Mouse (Mus musculus): ENCODE measurements around the gene Usp8. TPM values are rescaled to one million over a fixed set of nuclear protein-coding genes. Genes with fewer than 3 reads are reported as not detected.
A peak's percentile ranks its signal among the peaks of the same experiment; 100 is the strongest.

The Usp8 gene
- total RNA-seq, 2 experiments from 2014 or later, result 50.9 to 53.3 TPM

DNA sequence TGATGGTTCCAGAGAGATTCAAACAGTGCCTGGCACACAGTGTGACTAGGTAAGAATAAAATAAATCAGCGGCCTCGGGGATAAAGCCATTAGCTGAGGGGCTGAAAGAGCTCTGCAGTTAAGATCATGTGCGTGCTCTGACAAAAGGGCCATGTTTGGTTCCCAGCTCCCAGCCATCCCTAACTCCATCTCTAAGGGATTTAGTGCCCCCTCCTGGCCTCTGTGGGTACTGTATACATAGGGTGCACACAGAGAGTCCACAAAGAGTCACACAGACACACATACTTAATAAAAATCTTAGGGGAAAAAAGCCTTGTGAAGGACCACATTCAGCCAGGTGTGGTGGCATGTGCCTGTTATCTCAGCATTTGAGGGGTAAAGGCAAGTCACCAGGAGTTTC is 60.5 kb downstream of the Usp8 start:
- Histone ChIP-seq H3K27ac (no peak overlapping the region), H3K4me3 (no peak overlapping the region)
- DNase-seq (ENCODE audit: low spot score in 2 of 2), result no peak
- TF ChIP-seq CTCF (conservative IDR thresholded peaks at IDR 0.05), result peak; percentile 27

DNA sequence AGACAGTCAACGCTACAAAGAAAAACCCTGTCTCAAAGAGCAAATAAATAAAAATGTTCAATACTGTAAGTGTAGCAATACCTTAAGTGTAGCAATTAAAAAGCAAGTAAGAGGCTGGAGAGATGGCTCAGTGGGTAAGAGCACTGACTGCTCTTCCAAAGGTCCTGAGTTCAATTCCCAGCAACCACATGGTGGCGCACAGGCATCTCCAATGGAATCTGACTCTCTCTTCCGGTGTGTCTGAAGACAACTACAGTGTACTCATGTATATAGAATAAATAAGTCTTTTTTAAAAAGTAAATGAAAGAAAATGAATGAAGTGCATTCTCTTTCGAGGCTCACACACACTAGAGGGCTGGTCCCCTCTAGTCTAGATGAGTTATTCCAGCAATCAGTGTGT is 61.1 kb downstream of the Usp8 start:
- peak; percentile 50 for TF ChIP-seq CTCF (conservative IDR thresholded peaks at IDR 0.05)
- H3K27ac ChIP-seq, result no peak overlapping the region
- H3K4me3 ChIP-seq, result no peak overlapping the region
- DNase-seq (ENCODE audit: low spot score in 2 of 2), result no peak

DNA sequence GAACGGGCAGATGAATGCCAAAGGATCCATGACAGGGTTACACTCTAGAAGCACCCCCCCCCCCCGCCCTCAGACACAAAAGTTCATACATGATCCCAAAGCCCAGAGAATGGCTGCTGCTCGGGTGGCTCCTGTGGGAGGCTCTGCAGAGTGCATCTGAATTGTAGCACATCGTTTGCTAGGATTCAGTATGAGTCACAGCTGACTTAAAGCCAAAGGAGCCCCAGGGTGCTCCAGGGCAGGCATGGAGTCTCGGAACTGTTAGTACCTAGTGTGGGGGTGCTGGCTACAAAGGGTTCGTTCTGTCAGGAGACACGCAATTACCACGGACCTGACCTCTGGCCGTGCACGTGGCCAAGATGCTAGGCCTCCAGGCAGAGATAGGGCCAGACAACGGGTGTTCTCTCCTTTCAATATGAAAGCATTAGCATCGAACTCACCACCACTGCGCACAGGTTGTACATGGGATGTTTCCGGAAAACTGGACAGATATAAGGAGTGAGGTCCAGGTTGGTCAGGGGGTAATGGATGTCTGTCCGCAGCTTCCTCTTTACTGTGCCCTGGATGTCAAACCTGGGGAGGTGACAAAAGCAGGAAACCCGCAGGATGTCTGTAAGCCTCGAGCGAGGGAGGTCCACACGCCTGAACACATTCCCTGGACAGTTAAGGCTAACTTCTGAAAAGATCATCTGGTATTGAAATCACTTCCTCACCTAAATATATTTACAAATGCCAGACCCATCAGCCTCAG is 62.5 kb downstream of the Usp8 start:
- 0 out of 2 replicates have a peak overlapping the region, but pooled peaks have one; percentile 61 for H3K27ac ChIP-seq
- no peak for TF ChIP-seq CTCF (conservative IDR thresholded peaks at IDR 0.05)
- no peak overlapping the region for H3K4me3 ChIP-seq
- DNase-seq (ENCODE audit: low spot score in 2 of 2), result no peak

DNA sequence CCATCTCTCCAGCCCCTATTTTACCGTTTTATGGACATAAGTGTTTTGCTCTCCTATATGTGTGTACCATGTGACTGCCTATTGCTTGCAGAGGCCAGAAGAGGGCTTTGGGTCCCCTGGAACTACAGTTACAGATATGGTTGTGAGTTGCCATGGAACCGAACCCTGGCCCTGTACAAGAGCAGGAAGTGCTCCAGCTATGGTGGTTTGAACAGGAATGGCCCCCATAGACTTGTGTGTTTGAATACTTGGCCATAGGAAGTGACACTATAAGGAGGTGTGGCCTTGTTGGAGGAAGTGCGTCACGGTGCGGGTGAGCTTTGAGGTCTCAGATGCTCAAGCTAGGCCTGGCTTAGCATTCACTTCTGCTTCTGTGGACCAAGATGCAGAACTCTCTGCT is 65.1 kb downstream of the Usp8 start:
- no peak for TF ChIP-seq CTCF (conservative IDR thresholded peaks at IDR 0.05)
- H3K27ac ChIP-seq, result no peak overlapping the region
- no peak for DNase-seq (ENCODE audit: low spot score in 2 of 2)
- no peak overlapping the region for H3K4me3 ChIP-seq

DNA sequence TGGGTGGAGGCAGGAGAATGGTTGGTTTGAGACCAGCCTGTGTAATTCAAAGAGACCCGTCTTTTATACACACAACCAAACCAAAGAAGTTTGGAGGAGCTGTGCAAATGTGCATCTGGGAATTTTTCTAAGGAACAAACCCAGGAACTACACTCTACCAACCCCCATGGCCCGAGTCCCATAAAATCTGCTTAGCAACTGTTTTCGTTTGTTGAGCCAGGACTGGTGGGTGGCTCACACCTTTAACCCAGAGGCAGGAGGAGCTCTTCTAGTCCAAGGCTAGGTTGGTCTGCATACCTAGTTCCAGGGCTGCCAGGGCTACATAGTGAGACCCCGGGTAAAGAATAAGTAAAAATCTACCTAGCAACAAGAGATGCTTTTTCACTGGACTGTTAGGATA is 68.8 kb downstream of the Usp8 start:
- DNase-seq (ENCODE audit: low spot score in 2 of 2), result no peak
- Histone ChIP-seq H3K4me3 (no peak overlapping the region), H3K27ac (peak overlapping the region; percentile 83)
- TF ChIP-seq CTCF (conservative IDR thresholded peaks at IDR 0.05), result no peak

DNA sequence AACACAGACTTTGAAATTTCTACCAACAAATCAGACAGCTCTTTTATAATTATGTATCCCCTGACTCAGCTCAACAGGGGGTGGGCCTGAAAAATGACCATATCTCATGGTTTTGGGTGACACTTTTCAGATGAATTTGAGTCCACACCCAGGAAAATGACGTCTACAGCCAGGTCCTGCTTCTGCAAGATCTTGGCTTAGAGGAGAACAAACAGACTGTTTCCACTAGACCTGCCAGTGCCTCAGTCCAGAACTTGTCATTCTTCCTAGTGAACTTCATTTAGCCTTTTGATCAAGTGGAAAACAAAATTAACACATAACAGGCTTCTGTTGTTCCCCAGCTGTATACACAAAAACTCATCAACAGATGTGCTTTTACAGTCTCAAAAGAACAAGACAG is 69.3 kb downstream of the Usp8 start:
- no peak for DNase-seq (ENCODE audit: low spot score in 2 of 2)

DNA sequence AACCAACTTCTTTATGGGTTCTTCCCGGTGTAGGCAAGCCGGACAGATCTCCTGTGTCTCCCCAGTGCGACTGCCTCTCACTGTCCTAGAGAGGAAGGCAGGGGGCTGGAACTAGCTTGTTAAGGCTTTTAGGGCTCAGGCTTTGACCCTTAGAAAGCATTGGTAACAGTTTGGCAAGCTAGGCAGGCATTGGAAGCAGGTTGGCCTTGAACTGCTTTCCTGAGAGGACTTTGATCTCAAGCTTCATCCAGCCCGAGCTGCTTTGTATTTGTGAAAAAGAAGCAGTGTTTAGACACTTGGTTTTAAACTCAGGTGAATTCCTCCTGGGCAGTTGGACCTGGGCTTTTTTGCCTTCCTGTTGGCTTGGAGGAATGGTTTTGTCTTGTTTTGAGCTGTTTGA is 71.7 kb downstream of the Usp8 start:
- no peak for TF ChIP-seq CTCF (conservative IDR thresholded peaks at IDR 0.05)
- H3K4me3 ChIP-seq, result no peak overlapping the region
- H3K27ac ChIP-seq, result no peak overlapping the region
- DNase-seq (ENCODE audit: low spot score in 2 of 2), result no peak

More for the DNA sequence above, 69.3 kb downstream of the Usp8 start:
- TF ChIP-seq CTCF (conservative IDR thresholded peaks at IDR 0.05), result no peak
- peak overlapping the region; percentile 83 for H3K27ac ChIP-seq
- no peak overlapping the region for H3K4me3 ChIP-seq

DNA sequence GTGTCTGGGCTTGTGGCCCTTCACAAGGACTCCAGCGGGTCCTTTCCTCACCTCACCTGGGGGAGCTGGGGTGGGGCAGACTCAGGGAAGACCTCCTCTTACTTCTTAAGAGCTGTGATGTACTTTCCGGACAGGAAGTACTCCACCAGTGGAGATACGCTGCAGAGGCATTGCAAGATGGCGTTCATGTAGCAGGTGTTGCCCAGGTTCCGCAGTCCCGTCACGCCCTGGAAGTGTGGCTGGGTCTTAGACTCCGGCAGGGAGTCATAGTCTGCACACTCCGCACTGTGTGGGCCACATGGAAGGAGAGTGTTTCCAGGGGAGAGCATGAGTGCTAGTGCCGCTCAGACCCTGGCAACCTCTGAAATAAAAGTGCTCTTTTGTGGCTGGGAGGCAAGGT is 73.2 kb downstream of the Usp8 start:
- no peak for TF ChIP-seq CTCF (conservative IDR thresholded peaks at IDR 0.05)

DNA sequence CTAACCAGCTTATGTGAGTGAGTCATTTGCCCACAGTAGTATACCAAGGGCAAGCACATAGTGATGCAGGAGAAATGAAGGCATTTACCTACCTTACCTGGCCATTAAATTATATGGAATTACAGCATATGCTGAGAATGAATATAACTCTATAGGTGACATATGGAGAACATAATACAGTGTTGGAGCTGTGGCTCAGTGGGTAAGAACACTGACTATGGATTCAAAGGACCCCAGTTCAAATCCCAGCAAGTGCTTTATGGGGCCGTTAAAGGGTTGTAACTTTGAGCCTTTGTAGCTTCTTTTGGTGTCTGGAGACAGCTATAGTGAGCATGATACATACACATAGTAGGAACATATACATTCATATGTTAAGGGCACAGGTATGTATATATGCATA is 74.3 kb downstream of the Usp8 start:
- TF ChIP-seq CTCF (conservative IDR thresholded peaks at IDR 0.05), result no peak
- Histone ChIP-seq H3K27ac (no peak overlapping the region), H3K4me3 (no peak overlapping the region)
- no peak for DNase-seq (ENCODE audit: low spot score in 2 of 2)

More for the DNA sequence above, 73.2 kb downstream of the Usp8 start:
- Histone ChIP-seq H3K27ac (no peak overlapping the region), H3K4me3 (no peak overlapping the region)
- DNase-seq (ENCODE audit: low spot score in 2 of 2), result no peak

DNA sequence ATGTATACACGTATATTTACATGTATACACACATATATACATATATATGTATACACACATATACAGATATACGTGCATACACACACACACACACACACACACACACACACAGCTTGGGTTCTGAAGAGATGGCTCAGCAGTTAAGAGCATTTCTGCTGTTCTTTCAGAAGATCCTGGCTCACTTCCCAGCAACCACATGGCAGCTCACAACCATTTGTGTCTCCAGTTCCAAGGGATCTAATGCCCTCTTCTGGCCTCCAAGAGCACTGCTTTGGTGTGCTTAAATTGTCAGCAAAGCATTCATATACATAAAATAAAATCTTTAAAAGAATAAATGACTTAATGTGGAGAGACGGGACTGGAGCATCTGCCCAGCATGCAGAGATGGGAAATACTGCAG is 75.3 kb downstream of the Usp8 start:
- DNase-seq (ENCODE audit: low spot score in 2 of 2), result peak; percentile 66 to 81
- H3K4me3 ChIP-seq, result no peak overlapping the region
- peak; percentile 80 for TF ChIP-seq CTCF (conservative IDR thresholded peaks at IDR 0.05)
- H3K27ac ChIP-seq, result peak overlapping the region; percentile 52; the same call in 1 of the 2 replicates

DNA sequence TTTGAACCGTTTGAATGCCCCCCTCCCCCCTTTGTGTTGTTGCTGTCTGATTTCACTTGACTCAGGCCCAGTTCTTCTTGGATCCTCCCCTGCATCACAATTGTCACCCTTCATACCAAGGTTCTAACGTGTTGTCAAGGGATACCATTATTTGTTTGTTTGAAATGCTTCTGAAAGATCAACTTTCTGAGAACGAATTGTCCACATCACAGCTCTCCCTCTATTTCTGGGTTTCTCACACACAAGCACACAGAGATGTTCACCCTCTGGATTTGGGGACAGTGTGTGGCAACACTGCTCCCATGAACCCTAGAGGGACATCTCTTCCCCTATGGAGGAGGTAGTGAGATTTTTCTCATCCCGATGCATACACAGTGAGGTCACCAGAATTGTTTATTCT is 76.2 kb downstream of the Usp8 start, which contains the start of gene Usp50:
Usp50 (minus strand) TSS at position 101 of the 400 bp plus-strand sequence.
- DNase-seq (ENCODE audit: low spot score in 2 of 2), result no peak
- no peak for TF ChIP-seq CTCF (conservative IDR thresholded peaks at IDR 0.05)
- Histone ChIP-seq H3K4me3 (no peak within 1 kb of the TSS), H3K27ac (peak within 1 kb of the TSS; percentile 65; the same call in 1 of the 2 replicates)

DNA sequence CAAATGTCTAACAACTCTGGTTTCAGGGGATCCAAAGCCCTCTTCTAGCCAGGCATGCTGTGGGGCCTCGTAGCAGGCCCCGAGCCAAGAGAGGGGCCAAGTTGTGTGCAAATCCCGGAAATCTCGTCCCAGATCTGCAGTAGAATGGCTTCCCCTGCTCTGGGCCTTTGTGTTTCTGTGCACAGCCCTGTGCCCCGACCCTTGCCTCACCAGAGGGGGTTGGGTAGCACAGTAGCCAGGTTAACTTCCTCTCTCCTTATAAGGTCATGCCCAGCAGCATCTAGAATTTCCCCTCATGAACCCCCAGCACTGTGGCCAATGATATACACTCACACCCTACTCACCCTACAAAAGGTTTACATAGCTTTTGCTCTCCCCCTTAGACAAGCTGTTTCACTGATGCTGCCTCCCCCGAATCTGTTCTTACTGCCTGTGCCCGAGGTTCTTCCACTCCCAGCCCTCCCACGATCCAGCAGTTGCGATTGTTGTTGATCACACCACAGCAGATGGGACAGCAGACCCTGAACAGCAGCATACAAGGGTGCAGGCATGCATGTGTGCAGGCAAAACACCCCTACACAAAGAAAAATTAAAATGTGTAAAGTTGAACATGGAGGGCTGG is 80.7 kb downstream of the Usp8 start:
- Histone ChIP-seq H3K4me3 (no peak overlapping the region), H3K27ac (peak overlapping the region; percentile 92)
- DNase-seq (ENCODE audit: low spot score in 2 of 2), result peak; percentile 83 to 88
- TF ChIP-seq CTCF (conservative IDR thresholded peaks at IDR 0.05), result no peak

DNA sequence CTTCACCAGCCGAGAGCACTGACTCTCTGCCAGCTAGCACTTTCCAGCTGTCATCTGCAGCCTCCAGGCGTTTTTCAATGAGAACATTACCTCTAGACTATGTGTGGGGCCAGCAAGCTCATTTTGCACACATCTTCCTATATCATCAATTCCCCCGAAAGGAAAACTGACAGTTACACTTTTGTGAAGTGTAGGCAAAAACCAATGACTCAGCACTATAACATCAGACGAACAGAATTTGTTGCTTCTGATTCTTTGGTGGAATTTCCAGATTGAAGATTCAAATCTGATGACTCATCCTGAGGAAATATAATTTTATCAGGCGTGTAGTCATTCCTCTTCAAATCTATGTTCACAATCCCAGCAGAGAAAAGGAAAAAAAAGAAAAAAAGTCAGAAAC is 85.5 kb downstream of the Usp8 start:
- H3K27ac ChIP-seq, result peak overlapping the region; percentile 72
- no peak overlapping the region for H3K4me3 ChIP-seq
- no peak for DNase-seq (ENCODE audit: low spot score in 2 of 2)
- no peak for TF ChIP-seq CTCF (conservative IDR thresholded peaks at IDR 0.05)

DNA sequence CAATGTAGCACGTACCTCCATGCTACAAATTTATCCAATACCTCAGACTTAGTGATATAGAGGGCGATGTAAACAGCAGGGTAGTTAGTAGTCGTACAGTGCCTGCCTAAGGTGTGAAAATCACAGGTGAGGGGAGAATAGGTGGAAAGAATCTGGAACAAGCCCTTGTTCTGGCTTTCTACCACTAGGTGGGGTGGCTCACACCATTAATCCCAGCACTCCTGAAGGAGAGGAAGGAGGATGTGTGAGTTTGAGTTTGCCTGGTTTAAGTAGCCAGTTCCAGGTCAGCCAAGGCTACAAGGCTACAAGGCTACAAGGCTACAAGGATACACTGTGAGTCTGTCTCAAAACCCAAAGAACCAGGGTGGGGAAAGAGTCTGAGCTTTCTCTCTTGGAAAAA is 88.6 kb downstream of the Usp8 start:
- Histone ChIP-seq H3K27ac (no peak overlapping the region), H3K4me3 (no peak overlapping the region)
- no peak for DNase-seq (ENCODE audit: low spot score in 2 of 2)
- TF ChIP-seq CTCF (conservative IDR thresholded peaks at IDR 0.05), result peak; percentile 63
